Mouse (Mus musculus): ENCODE data around the gene Vmn1r10. TPM values are rescaled to one million over a fixed set of nuclear protein-coding genes. Genes with fewer than 3 reads are reported as not detected.

Vmn1r10 gene
- not detected for polyA plus RNA-seq (2017; shearing (Covaris generic))

GRCm38 (mm10) chr6:57109154-57109553 is at the start of gene Vmn1r10:
Gene Vmn1r10, plus strand, starts transcription at chr6:57109454.

DNA sequence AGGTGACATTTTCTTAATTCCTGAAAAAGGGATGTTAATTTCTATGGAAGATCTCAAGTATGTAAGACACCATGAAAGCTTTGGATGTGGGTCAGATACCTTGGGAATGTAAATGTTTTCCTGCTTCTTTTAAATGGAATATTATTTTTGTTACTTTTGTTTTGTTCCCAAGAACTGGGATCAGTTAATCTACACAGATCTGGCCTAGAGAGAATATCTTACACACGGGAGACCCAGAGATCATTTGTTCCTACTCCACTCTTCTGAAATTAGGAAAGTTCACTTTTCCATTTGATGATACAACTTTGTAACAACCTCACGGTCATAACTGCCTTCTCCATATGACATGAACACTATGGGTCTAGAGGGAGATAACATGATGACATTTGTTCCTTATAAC is 42.8 kb upstream of the Vmn1r10 start, which contains the start of gene Vmn1r9:
Gene Vmn1r9 (plus strand): TSS at position 301 of the 400 bp plus-strand sequence.

GRCm38 (mm10) chr6:57133155-57133554 is 23.9 kb downstream of the Vmn1r10 start, which contains the start of gene Vmn1r11:
Gene Vmn1r11, plus strand, starts transcription at chr6:57133455.

GRCm38 (mm10) chr6:57156619-57157018 is 47.4 kb downstream of the Vmn1r10 start, which contains the start of gene Vmn1r12:
Gene Vmn1r12, plus strand, starts transcription at chr6:57156919.

Other genes with a start within 250 kb of the Vmn1r10 start
- gene Nt5c3, start 185.5 kb upstream of the Vmn1r10 start, polyA plus RNA-seq (2017; shearing (Covaris generic)), result 51.7 TPM
- gene Vmn1r4, start 185.4 kb upstream of the Vmn1r10 start, polyA plus RNA-seq (2017; shearing (Covaris generic)), result not detected
- gene Vmn1r5, start 139.2 kb upstream of the Vmn1r10 start, polyA plus RNA-seq (2017; shearing (Covaris generic)), result not detected
- 0.04 TPM for gene Vmn1r6, start 112.2 kb upstream of the Vmn1r10 start, polyA plus RNA-seq (2017; shearing (Covaris generic))
- gene Vmn1r7, start 84.1 kb upstream of the Vmn1r10 start, polyA plus RNA-seq (2017; shearing (Covaris generic)), result not detected
- not detected for gene Vmn1r8, start 77.2 kb upstream of the Vmn1r10 start, polyA plus RNA-seq (2017; shearing (Covaris generic))
- not detected for gene Vmn1r9, start 42.7 kb upstream of the Vmn1r10 start, polyA plus RNA-seq (2017; shearing (Covaris generic))
- not detected for gene Vmn1r11, start 24.0 kb downstream of the Vmn1r10 start, polyA plus RNA-seq (2017; shearing (Covaris generic))
- gene Vmn1r12, start 47.5 kb downstream of the Vmn1r10 start, polyA plus RNA-seq (2017; shearing (Covaris generic)), result not detected
- gene Vmn1r13, start 93.8 kb downstream of the Vmn1r10 start, polyA plus RNA-seq (2017; shearing (Covaris generic)), result 0.24 TPM
- gene Vmn1r14, start 122.2 kb downstream of the Vmn1r10 start, polyA plus RNA-seq (2017; shearing (Covaris generic)), result not detected
- gene Vmn1r15, start 148.5 kb downstream of the Vmn1r10 start, polyA plus RNA-seq (2017; shearing (Covaris generic)), result not detected
- not detected for gene Vmn1r16, start 220.0 kb downstream of the Vmn1r10 start, polyA plus RNA-seq (2017; shearing (Covaris generic))

All from activated CD4-positive, CD25-positive, alpha-beta regulatory T cell, adult 9 weeks (primary cell).